Mouse (Mus musculus): ENCODE data around the gene 2810004N23Rik. TPM values are rescaled to one million over a fixed set of nuclear protein-coding genes. Genes with fewer than 3 reads are reported as not detected.

The 2810004N23Rik gene
- total and polyA plus RNA-seq, 3 experiments: 54.8 to 68.9 (median 64.0) TPM

DNA sequence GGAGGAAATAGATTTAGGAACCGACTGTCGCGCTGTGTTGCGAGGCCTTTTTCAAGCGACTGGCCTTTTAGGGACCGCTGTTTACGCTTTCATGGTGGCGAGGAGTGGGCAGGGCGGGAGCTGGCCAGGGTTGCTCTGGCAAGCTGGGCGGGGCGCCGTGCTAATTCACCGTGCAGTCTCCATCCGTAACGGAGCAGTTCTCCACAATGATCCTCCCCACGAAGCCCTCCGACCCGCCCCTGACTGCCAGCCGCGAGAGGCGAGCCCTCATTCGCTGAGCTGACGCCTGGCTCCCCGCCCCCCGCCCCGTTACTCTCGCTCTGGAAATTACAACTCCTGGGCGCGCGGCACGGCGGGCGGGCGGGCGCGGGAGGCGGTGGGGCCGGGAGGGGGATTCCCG, 70.2 kb downstream of the 2810004N23Rik start, which contains the start of gene Trim67:
Trim67 (plus strand) TSS at position 385 of the 400 bp plus-strand sequence.
- no peaks in the 10 kb centered on the region for H3K9me3 ChIP-seq (replicated peaks; ENCODE audit: insufficient read depth, low read length)
- no peak within 1 kb of the TSS for H3K9ac ChIP-seq (ENCODE audit: control insufficient read depth, low read depth, low read length, poor library complexity, severe bottlenecking)
- no peak for TF ChIP-seq JUND (IDR thresholded peaks at IDR 0.05; ENCODE audit: low read depth, low read length)
- TF ChIP-seq MXI1 (IDR thresholded peaks at IDR 0.05; ENCODE audit: low read depth, low read length): no peak
- TF ChIP-seq CHD1 (IDR thresholded peaks at IDR 0.05; ENCODE audit: low read depth, low read length): no peak
- no peak for TF ChIP-seq TBP (IDR thresholded peaks at IDR 0.05; ENCODE audit: low read depth, low read length)
- no peak for TF ChIP-seq NELFE (IDR thresholded peaks at IDR 0.05; ENCODE audit: low read depth, low read length)
- TF ChIP-seq MYB (IDR thresholded peaks at IDR 0.05; ENCODE audit: low read depth, low read length): no peak
- no peak for TF ChIP-seq BHLHE40 (IDR thresholded peaks at IDR 0.05; ENCODE audit: borderline replicate concordance, low read depth, low read length)
- TF ChIP-seq ZMIZ1 (IDR thresholded peaks at IDR 0.05; ENCODE audit: low read depth, low read length): no peak
- no peak for TF ChIP-seq SMC3 (IDR thresholded peaks at IDR 0.05; ENCODE audit: low read depth, low read length)
- TF ChIP-seq KAT2A (conservative IDR thresholded peaks at IDR 0.05; ENCODE audit: low read depth, low read length): no peak
- TF ChIP-seq ZKSCAN1 (IDR thresholded peaks at IDR 0.05; ENCODE audit: low read depth, low read length): no peak
- no peak for TF ChIP-seq MAFK (IDR thresholded peaks at IDR 0.05; ENCODE audit: borderline replicate concordance, low read depth, low read length)
- TF ChIP-seq ELF1 (IDR thresholded peaks at IDR 0.05; ENCODE audit: low read depth, low read length): no peak
- no peak for DNase-seq (ENCODE audit: low read depth, low spot score)
- peaks cover 0 to 4% of the 10 kb centered on the region in 2 experiments; a peak in 2 of 4 replicates for H3K36me3 ChIP-seq (ENCODE audit: control insufficient read depth in 1 of 2, insufficient read depth in 2 of 2, low read length in 2 of 2)
- H3K27me3 ChIP-seq (ENCODE audit: control insufficient read depth in 1 of 2, insufficient read depth in 2 of 2, low read length in 2 of 2): no peaks in the 10 kb centered on the region
- peaks cover 0 to 16% of the 10 kb centered on the region in 2 experiments; a peak in 2 of 4 replicates for H3K4me1 ChIP-seq (ENCODE audit: control insufficient read depth in 1 of 2, insufficient read depth in 2 of 2, low read length in 2 of 2)
- H3K79me2 ChIP-seq (ENCODE audit: control insufficient read depth, insufficient read depth, low read length, poor library complexity): no peaks in the 10 kb centered on the region
- H3K4me3 ChIP-seq (ENCODE audit: control insufficient read depth in 1 of 2, insufficient read depth in 1 of 2, low read depth in 2 of 2, low read length in 2 of 2): no peak within 1 kb of the TSS
- no peak within 1 kb of the TSS for H3K27ac ChIP-seq (ENCODE audit: control insufficient read depth, low read depth, low read length)

DNA sequence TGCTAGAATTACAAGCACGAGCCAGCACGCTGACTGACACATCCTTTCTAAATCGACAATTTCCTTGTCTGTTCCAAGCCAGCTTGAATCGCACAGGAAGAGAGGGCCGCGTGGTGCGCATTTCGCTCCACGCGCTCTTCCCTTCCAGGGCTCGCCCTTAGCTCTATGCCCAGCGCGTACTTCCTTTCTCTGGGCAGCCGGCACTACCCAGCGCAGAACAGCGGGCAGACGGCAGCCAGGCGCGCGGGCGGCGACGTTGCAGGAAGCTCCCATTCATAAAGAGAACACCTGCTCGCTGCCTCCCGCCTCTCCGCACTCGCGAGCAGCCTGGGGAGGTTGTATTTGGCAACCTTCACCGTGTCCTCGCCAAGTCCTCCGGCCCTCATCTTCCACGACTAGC, 70.7 kb downstream of the 2810004N23Rik start:
- no peaks in the 10 kb centered on the region for H3K79me2 ChIP-seq (ENCODE audit: control insufficient read depth, insufficient read depth, low read length, poor library complexity)
- H3K4me1 ChIP-seq (ENCODE audit: control insufficient read depth in 1 of 2, insufficient read depth in 2 of 2, low read length in 2 of 2): peaks cover 0 to 16% of the 10 kb centered on the region in 2 experiments; a peak in 2 of 4 replicates
- no peak for DNase-seq (ENCODE audit: low read depth, low spot score)
- H3K9ac ChIP-seq (ENCODE audit: control insufficient read depth, low read depth, low read length, poor library complexity, severe bottlenecking): no peak overlapping the region
- H3K27ac ChIP-seq (ENCODE audit: control insufficient read depth, low read depth, low read length): no peak overlapping the region
- no peak for TF ChIP-seq ETS1 (IDR thresholded peaks at IDR 0.05; ENCODE audit: low read depth, low read length)
- no peaks in the 10 kb centered on the region for H3K27me3 ChIP-seq (ENCODE audit: control insufficient read depth in 1 of 2, insufficient read depth in 2 of 2, low read length in 2 of 2)
- no peak overlapping the region for H3K4me3 ChIP-seq (ENCODE audit: control insufficient read depth in 1 of 2, insufficient read depth in 1 of 2, low read depth in 2 of 2, low read length in 2 of 2)
- peaks cover 0 to 4% of the 10 kb centered on the region in 2 experiments; a peak in 2 of 4 replicates for H3K36me3 ChIP-seq (ENCODE audit: control insufficient read depth in 1 of 2, insufficient read depth in 2 of 2, low read length in 2 of 2)
- H3K9me3 ChIP-seq (replicated peaks; ENCODE audit: insufficient read depth, low read length): no peaks in the 10 kb centered on the region

GRCm38 (mm10) chr8:124791751-124792150, 71.2 kb downstream of the 2810004N23Rik start:
- no peak overlapping the region for H3K4me3 ChIP-seq (ENCODE audit: control insufficient read depth in 1 of 2, insufficient read depth in 1 of 2, low read depth in 2 of 2, low read length in 2 of 2)
- H3K27ac ChIP-seq (ENCODE audit: control insufficient read depth, low read depth, low read length): no peak overlapping the region
- no peak overlapping the region for H3K9ac ChIP-seq (ENCODE audit: control insufficient read depth, low read depth, low read length, poor library complexity, severe bottlenecking)

More at GRCm38 (mm10) chr8:124791751-124792150, 71.2 kb downstream of the 2810004N23Rik start:
- Histone ChIP-seq H3K79me2 (ENCODE audit: control insufficient read depth, insufficient read depth, low read length, poor library complexity) (no peaks in the 10 kb centered on the region), H3K27me3 (ENCODE audit: control insufficient read depth in 1 of 2, insufficient read depth in 2 of 2, low read length in 2 of 2) (no peaks in the 10 kb centered on the region), H3K36me3 (ENCODE audit: control insufficient read depth in 1 of 2, insufficient read depth in 2 of 2, low read length in 2 of 2) (peaks cover 0 to 4% of the 10 kb centered on the region in 2 experiments; a peak in 2 of 4 replicates), H3K4me1 (ENCODE audit: control insufficient read depth in 1 of 2, insufficient read depth in 2 of 2, low read length in 2 of 2) (peaks cover 0 to 16% of the 10 kb centered on the region in 2 experiments; a peak in 2 of 4 replicates), H3K9me3 (replicated peaks; ENCODE audit: insufficient read depth, low read length) (no peaks in the 10 kb centered on the region)
- DNase-seq (ENCODE audit: low read depth, low spot score): no peak
- TF ChIP-seq HCFC1 (IDR thresholded peaks at IDR 0.05; ENCODE audit: low read depth, low read length): no peak
- TF ChIP-seq SIN3A (IDR thresholded peaks at IDR 0.05; ENCODE audit: low read length): no peak
- no peak for TF ChIP-seq ZKSCAN1 (IDR thresholded peaks at IDR 0.05; ENCODE audit: low read depth, low read length)
- no peak for TF ChIP-seq NELFE (IDR thresholded peaks at IDR 0.05; ENCODE audit: low read depth, low read length)
- TF ChIP-seq E2F4 (IDR thresholded peaks at IDR 0.05; ENCODE audit: borderline replicate concordance, low read depth, low read length): no peak
- TF ChIP-seq RAD21 (IDR thresholded peaks at IDR 0.05; ENCODE audit: low read depth, low read length): no peak

Data from MEL (cell line).